Mouse (Mus musculus) E14TG2a.4 (cell line): ENCODE results near the gene Pbld1.

Source experiments
- H3K27me3 ChIP-seq: 2 replicates; pipeline ENCODE4 v1.6.1; 2014; ENCODE audit warnings: low read length, control low read depth; ENCODE audit not compliant: insufficient read depth
- H3K36me3 ChIP-seq: 2 replicates; pipeline ENCODE4 v1.6.1; 2014; ENCODE audit warnings: low read length, control low read depth; ENCODE audit not compliant: insufficient read depth
- H3K4me1 ChIP-seq: replicated peaks from 2 replicates; pipeline ENCODE4 v1.6.1; 2014; ENCODE audit warnings: low read depth, low read length, control low read depth
- H3K4me3 ChIP-seq: replicated peaks from 2 replicates; pipeline ENCODE4 v1.5.1; 2014; ENCODE audit warnings: mild to moderate bottlenecking, low read length
- H3K9me3 ChIP-seq: 2 replicates; pipeline ENCODE4 v1.6.1; 2014; ENCODE audit warnings: low read length, control low read depth
- CTCF ChIP-seq: conservative IDR thresholded peaks from 2 replicates; pipeline ENCODE4 v1.5.1; 2014; ENCODE audit warnings: low read length
- NANOG ChIP-seq: IDR thresholded peaks from 2 replicates; pipeline ENCODE4 v1.6.1; 2014; ENCODE audit warnings: borderline replicate concordance, low read length, mixed read lengths
- POU5F1 ChIP-seq: IDR thresholded peaks from 2 replicates; pipeline ENCODE4 v1.6.1; 2014; ENCODE audit warnings: low read length, borderline replicate concordance

The Pbld1 gene

GRCm38 (mm10) chr10:63064516-63064915 lies 4.6 kb downstream of the Pbld1 start:
- TF ChIP-seq POU5F1 (no peak), NANOG (no peak), CTCF (no peak)

GRCm38 (mm10) chr10:63065561-63065960 lies 5.6 kb downstream of the Pbld1 start:
- peaks cover 14% of the 10 kb centered on the region for H3K27me3 ChIP-seq
- peaks cover 21% of the 10 kb centered on the region for H3K4me1 ChIP-seq
- H3K4me3 ChIP-seq = no peak overlapping the region
- no peaks in the 10 kb centered on the region for H3K36me3 ChIP-seq
- peaks cover 7% of the 10 kb centered on the region; the same call in 1 of the 2 replicates for H3K9me3 ChIP-seq
- TF ChIP-seq NANOG = no peak
- no peak for TF ChIP-seq POU5F1
- TF ChIP-seq CTCF = no peak

More at GRCm38 (mm10) chr10:63064516-63064915, 4.6 kb downstream of the Pbld1 start:
- Histone ChIP-seq H3K27me3 (peaks cover 18% of the 10 kb centered on the region), H3K36me3 (no peaks in the 10 kb centered on the region), H3K4me1 (peaks cover 21% of the 10 kb centered on the region), H3K9me3 (peaks cover 7% of the 10 kb centered on the region; the same call in 1 of the 2 replicates), H3K4me3 (no peak overlapping the region)

GRCm38 (mm10) chr10:63065988-63066387 lies 6.0 kb downstream of the Pbld1 start:
- H3K27me3 ChIP-seq = peaks cover 10% of the 10 kb centered on the region
- TF ChIP-seq CTCF (peak; percentile 51), POU5F1 (no peak), NANOG (no peak)
- H3K9me3 ChIP-seq = peaks cover 7% of the 10 kb centered on the region; the same call in 1 of the 2 replicates
- no peaks in the 10 kb centered on the region for H3K36me3 ChIP-seq
- H3K4me3 ChIP-seq = no peak overlapping the region
- H3K4me1 ChIP-seq = peaks cover 20% of the 10 kb centered on the region

- no peaks in the 10 kb centered on the region for H3K36me3 ChIP-seq
- H3K27me3 ChIP-seq = peaks cover 15% of the 10 kb centered on the region
- TF ChIP-seq NANOG (no peak), CTCF (no peak), POU5F1 (no peak)
- H3K9me3 ChIP-seq = no peaks in the 10 kb centered on the region
- H3K4me1 ChIP-seq = peaks cover 44% of the 10 kb centered on the region
- no peak overlapping the region for H3K4me3 ChIP-seq
Observed at GRCm38 (mm10) chr10:63086304-63086703, 26.3 kb downstream of the Pbld1 start.

GRCm38 (mm10) chr10:63089103-63089757 lies 29.3 kb downstream of the Pbld1 start:
- H3K27me3 ChIP-seq = peaks cover 33% of the 10 kb centered on the region
- H3K4me1 ChIP-seq = peaks cover 43% of the 10 kb centered on the region
- H3K4me3 ChIP-seq = peak overlapping the region; percentile 68
- TF ChIP-seq POU5F1 (peak; percentile 63; the same call in 1 of the 2 replicates), CTCF (no peak), NANOG (peak; percentile 91)
- no peaks in the 10 kb centered on the region for H3K36me3 ChIP-seq
- H3K9me3 ChIP-seq = no peaks in the 10 kb centered on the region

GRCm38 (mm10) chr10:63089758-63090571 lies 30.0 kb downstream of the Pbld1 start:
- TF ChIP-seq CTCF (no peak), NANOG (no peak), POU5F1 (no peak)
- no peaks in the 10 kb centered on the region for H3K9me3 ChIP-seq
- peaks cover 38% of the 10 kb centered on the region for H3K4me1 ChIP-seq
- H3K4me3 ChIP-seq = peak overlapping the region; percentile 68
- peaks cover 38% of the 10 kb centered on the region for H3K27me3 ChIP-seq
- H3K36me3 ChIP-seq = no peaks in the 10 kb centered on the region

- no peak for TF ChIP-seq POU5F1
- TF ChIP-seq CTCF = no peak
- no peak for TF ChIP-seq NANOG
Observed at GRCm38 (mm10) chr10:63091915-63092314, 32.0 kb downstream of the Pbld1 start.

GRCm38 (mm10) chr10:63092616-63093550 lies 32.9 kb downstream of the Pbld1 start:
- Histone ChIP-seq H3K36me3 (no peaks in the 10 kb centered on the region), H3K9me3 (no peaks in the 10 kb centered on the region), H3K4me3 (no peak overlapping the region), H3K4me1 (peaks cover 32% of the 10 kb centered on the region), H3K27me3 (peaks cover 57% of the 10 kb centered on the region)
- TF ChIP-seq POU5F1 (no peak), NANOG (no peak)

More at GRCm38 (mm10) chr10:63091915-63092314, 32.0 kb downstream of the Pbld1 start:
- no peaks in the 10 kb centered on the region for H3K9me3 ChIP-seq
- no peak overlapping the region for H3K4me3 ChIP-seq
- H3K27me3 ChIP-seq = peaks cover 52% of the 10 kb centered on the region
- H3K4me1 ChIP-seq = peaks cover 32% of the 10 kb centered on the region
- no peaks in the 10 kb centered on the region for H3K36me3 ChIP-seq
